Mouse (Mus musculus): ENCODE measurements around the gene Irak2.

Gene Irak2

GRCm38 (mm10) chr6:113642605-113643004 lies 4.3 kb downstream of the Irak2 start:
- DNase-seq: no peak

GRCm38 (mm10) chr6:113643021-113643420 lies 4.8 kb downstream of the Irak2 start:
- no peak for DNase-seq

- no peak for DNase-seq
Observed at GRCm38 (mm10) chr6:113643967-113644366, 5.7 kb downstream of the Irak2 start.

- DNase-seq: no peak
Observed at GRCm38 (mm10) chr6:113644808-113645207, 6.5 kb downstream of the Irak2 start.

- DNase-seq: no peak
Observed at GRCm38 (mm10) chr6:113649346-113650196, 11.3 kb downstream of the Irak2 start.

- no peak for DNase-seq
Observed at GRCm38 (mm10) chr6:113650197-113650640, 12.0 kb downstream of the Irak2 start.

- DNase-seq: no peak
Observed at GRCm38 (mm10) chr6:113651626-113652025, 13.4 kb downstream of the Irak2 start.

- DNase-seq: no peak
Observed at GRCm38 (mm10) chr6:113653551-113653950, 15.3 kb downstream of the Irak2 start.

GRCm38 (mm10) chr6:113654102-113654501 lies 15.8 kb downstream of the Irak2 start:
- DNase-seq: no peak

GRCm38 (mm10) chr6:113654753-113655397 lies 16.6 kb downstream of the Irak2 start:
- no peak for DNase-seq

GRCm38 (mm10) chr6:113655475-113655874 lies 17.2 kb downstream of the Irak2 start:
- no peak for DNase-seq

GRCm38 (mm10) chr6:113656847-113657246 lies 18.6 kb downstream of the Irak2 start:
- no peak for DNase-seq

- no peak for DNase-seq
Observed at GRCm38 (mm10) chr6:113658226-113658625, 20.0 kb downstream of the Irak2 start.

- DNase-seq: no peak
Observed at GRCm38 (mm10) chr6:113659648-113660491, 21.6 kb downstream of the Irak2 start.

- DNase-seq: no peak
Observed at GRCm38 (mm10) chr6:113660492-113661352, 22.5 kb downstream of the Irak2 start.

- DNase-seq: peak; percentile 18 to 40
Observed at GRCm38 (mm10) chr6:113661353-113662241, 23.3 kb downstream of the Irak2 start.

GRCm38 (mm10) chr6:113662964-113663700 lies 24.9 kb downstream of the Irak2 start:
- DNase-seq: no peak

- DNase-seq: no peak
Observed at GRCm38 (mm10) chr6:113664305-113664704, 26.0 kb downstream of the Irak2 start.

- DNase-seq: no peak
Observed at GRCm38 (mm10) chr6:113667611-113668122, 29.4 kb downstream of the Irak2 start.

All from cerebellum, postnatal 25 days (tissue).